Mouse (Mus musculus) limb, embryonic 11.5 days (tissue): ENCODE data around the gene Asb8. TPM values are rescaled to one million over a fixed set of nuclear protein-coding genes. Genes with fewer than 3 reads are reported as not detected.

Source experiments
- ATAC-seq: fragments of 200-750 bp; cut with Nextera tagmentation; 2 replicates; pipeline ENCODE4 v1.8.0; 2017; ENCODE audit warnings: low read depth; ENCODE audit not compliant: insufficient number of reproducible peaks, low FRiP score, low TSS enrichment
- DNase-seq: peaks from one replicate; pipeline ENCODE4 v3.0.0-alpha.2; 2015; ENCODE audit warnings: low spot score
- H3K27ac ChIP-seq: fragments of 300-500 bp; sonication (generic); replicated peaks from 2 replicates; pipeline ENCODE4 v1.5.1; 2014; ENCODE audit warnings: low read depth, mild to moderate bottlenecking, low read length
- H3K27me3 ChIP-seq: fragments of 300-500 bp; sonication (generic); 2 replicates; pipeline ENCODE4 v1.6.1; 2014; ENCODE audit warnings: mild to moderate bottlenecking, low read length, mixed read lengths; ENCODE audit not compliant: control insufficient read depth, insufficient read depth
- H3K36me3 ChIP-seq: fragments of 300-500 bp; sonication (generic); 2 replicates; pipeline ENCODE4 v1.6.1; 2014; ENCODE audit warnings: mild to moderate bottlenecking, low read length, moderate library complexity, mixed read lengths; ENCODE audit not compliant: control insufficient read depth, insufficient read depth
- H3K4me1 ChIP-seq: fragments of 300-500 bp; sonication (generic); 2 replicates; pipeline ENCODE4 v1.6.1; 2014; ENCODE audit warnings: low read length, mixed read lengths; ENCODE audit not compliant: control insufficient read depth, insufficient read depth
- H3K4me2 ChIP-seq: fragments of 300-500 bp; sonication (generic); 2 replicates; pipeline ENCODE4 v1.6.1; 2014; ENCODE audit warnings: low read depth, mild to moderate bottlenecking, moderate library complexity; ENCODE audit not compliant: severe bottlenecking
- H3K4me3 ChIP-seq: fragments of 300-500 bp; sonication (generic); 2 replicates; pipeline ENCODE4 v1.5.1; 2014; ENCODE audit warnings: low read depth, low read length
- H3K9ac ChIP-seq: fragments of 300-500 bp; sonication (generic); 2 replicates; pipeline ENCODE4 v1.6.1; 2014; ENCODE audit warnings: mild to moderate bottlenecking, low read length
- H3K9me3 ChIP-seq: fragments of 300-500 bp; sonication (generic); 2 replicates; pipeline ENCODE4 v1.6.1; 2016; ENCODE audit warnings: low read length; ENCODE audit not compliant: control insufficient read depth
- WGBS: fragments of 180-500 bp; shearing (Covaris S2); extraction: QIAGEN DNeasy Blood & Tissue Kit; methylation state at CpG from one replicate; pipeline ENCODE4 v1.1.7; 2014; 5-methylcytosine and 5-hydroxymethylcytosine counted together
- polyA plus RNA-seq: library from polyadenylated mRNA; unstranded; fragments of >200 nt; fragmentation: Nextera tagmentation; extraction: Ambion mirVana; gene quantifications from 2 replicates; pipeline ENCODE4 v1.2.1, GENCODE M21; 2014

Gene Asb8
- polyA plus RNA-seq, 1 experiment from 2014 or later: 47.2 TPM

- Histone ChIP-seq H3K4me3 (no peak overlapping the region), H3K36me3 (peaks cover 2% of the 10 kb centered on the region; the same call in 1 of the 2 replicates), H3K27me3 (no peaks in the 10 kb centered on the region), H3K9ac (no peak overlapping the region), H3K27ac (no peak overlapping the region), H3K9me3 (no peaks in the 10 kb centered on the region), H3K4me1 (0 out of 2 replicates have a peak, but pooled peaks cover 2% of the 10 kb centered on the region), H3K4me2 (no peak overlapping the region)
- 69% methylated on average over 7 of the region's 7 CpGs for WGBS
- no peak for ATAC-seq
- DNase-seq: no peak
Observed at GRCm38 (mm10) chr15:98139763-98140162, 25.7 kb downstream of the Asb8 start.

DNA sequence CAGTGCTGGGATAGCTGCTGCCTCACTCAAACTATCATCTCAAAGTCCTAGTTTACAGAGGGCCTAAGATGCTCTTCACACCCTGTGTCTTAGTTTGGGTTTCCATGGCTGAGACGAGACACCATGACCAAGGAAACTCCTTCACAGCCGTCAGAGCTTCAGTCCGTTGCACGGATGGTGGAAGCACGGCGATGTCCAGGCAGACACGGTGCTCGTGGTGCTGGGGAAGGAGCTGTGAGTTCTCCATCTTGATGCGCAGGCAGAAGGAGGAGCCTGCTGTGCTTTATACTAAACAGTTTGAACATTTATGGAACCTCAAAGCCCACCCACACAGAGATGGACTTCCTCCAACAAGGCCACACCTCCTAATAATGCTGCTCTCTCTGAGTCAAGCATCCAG lies 28.6 kb downstream of the Asb8 start:
- no peaks in the 10 kb centered on the region for H3K4me1 ChIP-seq
- no peak overlapping the region for H3K4me3 ChIP-seq
- H3K27ac ChIP-seq: no peak overlapping the region
- H3K36me3 ChIP-seq: peaks cover 6% of the 10 kb centered on the region; the same call in 1 of the 2 replicates
- ATAC-seq: no peak
- H3K27me3 ChIP-seq: no peaks in the 10 kb centered on the region
- 90% methylated on average over 9 of the region's 9 CpGs for WGBS
- no peaks in the 10 kb centered on the region for H3K9me3 ChIP-seq
- DNase-seq: no peak
- H3K9ac ChIP-seq: no peak overlapping the region
- H3K4me2 ChIP-seq: no peak overlapping the region

DNA sequence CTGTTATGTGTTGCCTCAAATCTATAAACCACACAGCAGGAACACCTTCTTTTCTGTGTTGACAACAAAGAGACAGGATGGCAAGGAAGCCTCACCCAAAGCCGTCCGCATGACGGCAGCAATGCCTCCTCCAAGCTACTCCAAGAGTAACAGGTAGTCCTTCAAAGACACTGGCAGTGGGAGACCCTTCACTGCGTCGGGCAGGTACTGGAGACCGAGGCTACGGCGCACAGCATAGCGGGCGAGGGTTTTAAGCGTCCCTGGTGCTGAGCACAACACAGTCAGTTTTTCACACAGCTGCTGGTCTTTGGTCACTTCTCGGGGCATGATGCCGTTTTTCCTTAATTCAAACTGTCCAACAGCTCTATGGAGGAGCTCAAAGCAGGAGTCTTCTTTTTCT lies 29.8 kb downstream of the Asb8 start:
- Histone ChIP-seq H3K27me3 (no peaks in the 10 kb centered on the region), H3K4me1 (no peaks in the 10 kb centered on the region), H3K36me3 (peaks cover 4% of the 10 kb centered on the region; the same call in 1 of the 2 replicates), H3K9ac (no peak overlapping the region), H3K27ac (no peak overlapping the region), H3K4me2 (no peak overlapping the region), H3K4me3 (no peak overlapping the region), H3K9me3 (no peaks in the 10 kb centered on the region)
- WGBS: 93% methylated on average over 13 of the region's 13 CpGs
- ATAC-seq (no peak), DNase-seq (no peak)

DNA sequence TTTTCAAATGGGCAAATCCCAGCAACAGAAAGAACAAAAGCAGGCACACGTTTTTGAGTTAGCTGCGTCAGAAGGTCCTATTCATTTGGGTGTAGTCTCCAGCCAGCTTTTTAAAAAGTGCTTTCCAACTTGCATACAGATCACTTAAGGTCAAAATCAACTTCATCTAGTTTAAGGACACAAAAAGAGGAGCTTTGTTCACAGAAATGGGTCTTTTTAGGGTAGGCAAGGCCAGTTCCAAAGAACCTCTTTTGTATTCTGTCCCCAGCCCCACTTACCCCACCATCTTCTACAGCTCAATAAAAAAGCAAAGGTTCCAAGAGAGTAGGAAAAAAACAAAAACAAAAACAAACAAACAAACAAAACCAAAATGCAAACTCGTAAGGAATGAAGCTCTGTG lies 30.8 kb downstream of the Asb8 start:
- ATAC-seq (no peak), DNase-seq (no peak)
- Histone ChIP-seq H3K27ac (no peak overlapping the region), H3K4me2 (no peak overlapping the region), H3K4me1 (no peaks in the 10 kb centered on the region), H3K4me3 (no peak overlapping the region), H3K27me3 (no peaks in the 10 kb centered on the region), H3K9me3 (no peaks in the 10 kb centered on the region), H3K36me3 (peaks cover 6% of the 10 kb centered on the region; the same call in 1 of the 2 replicates), H3K9ac (no peak overlapping the region)
- 88% methylated on average over 3 of the region's 3 CpGs for WGBS

GRCm38 (mm10) chr15:98134034-98134433 lies 31.4 kb downstream of the Asb8 start:
- WGBS: 95% methylated on average over 4 of the region's 4 CpGs
- H3K9me3 ChIP-seq: no peaks in the 10 kb centered on the region
- peaks cover 6% of the 10 kb centered on the region; the same call in 1 of the 2 replicates for H3K36me3 ChIP-seq
- no peak overlapping the region for H3K4me2 ChIP-seq
- no peaks in the 10 kb centered on the region for H3K4me1 ChIP-seq
- no peak overlapping the region for H3K9ac ChIP-seq
- ATAC-seq (no peak), DNase-seq (no peak)
- no peak overlapping the region for H3K4me3 ChIP-seq
- H3K27ac ChIP-seq: no peak overlapping the region
- no peaks in the 10 kb centered on the region for H3K27me3 ChIP-seq

DNA sequence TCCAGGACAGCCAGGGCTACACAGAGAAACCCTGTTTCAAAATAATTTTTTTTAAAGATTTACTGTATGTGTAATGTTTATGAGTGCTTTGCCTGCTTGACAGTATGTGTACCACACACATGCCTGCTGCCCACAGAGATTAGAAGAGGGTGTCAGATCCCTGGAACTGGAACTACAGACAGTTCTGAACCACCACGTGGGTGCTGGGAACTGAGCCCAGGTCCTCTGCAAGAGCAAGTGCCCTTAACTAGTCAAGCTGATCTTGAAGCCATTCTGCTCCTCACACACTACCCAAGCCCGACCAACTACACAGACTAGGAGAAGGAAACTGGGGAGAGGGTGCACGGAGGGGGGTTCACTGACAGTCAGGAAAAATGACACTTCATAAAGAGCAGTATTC lies 32.0 kb downstream of the Asb8 start:
- no peaks in the 10 kb centered on the region for H3K4me1 ChIP-seq
- DNase-seq: no peak
- H3K36me3 ChIP-seq: peaks cover 9% of the 10 kb centered on the region; the same call in 1 of the 2 replicates
- WGBS: 92% methylated on average over 3 of the region's 3 CpGs
- no peak for ATAC-seq
- no peak overlapping the region for H3K4me3 ChIP-seq
- no peak overlapping the region for H3K4me2 ChIP-seq
- no peaks in the 10 kb centered on the region for H3K27me3 ChIP-seq
- H3K27ac ChIP-seq: no peak overlapping the region
- no peak overlapping the region for H3K9ac ChIP-seq
- H3K9me3 ChIP-seq: no peaks in the 10 kb centered on the region

- ATAC-seq (no peak), DNase-seq (no peak)
- Histone ChIP-seq H3K4me2 (no peak overlapping the region), H3K4me1 (no peaks in the 10 kb centered on the region), H3K4me3 (no peak overlapping the region), H3K27me3 (no peaks in the 10 kb centered on the region), H3K9me3 (no peaks in the 10 kb centered on the region), H3K9ac (no peak overlapping the region), H3K27ac (no peak overlapping the region), H3K36me3 (peaks cover 9% of the 10 kb centered on the region; the same call in 1 of the 2 replicates)
- WGBS: 90% methylated on average over 15 of the region's 15 CpGs
Observed at GRCm38 (mm10) chr15:98131942-98132655, 33.3 kb downstream of the Asb8 start.

- H3K36me3 ChIP-seq: peaks cover 9% of the 10 kb centered on the region; the same call in 1 of the 2 replicates
- H3K9me3 ChIP-seq: no peaks in the 10 kb centered on the region
- H3K4me1 ChIP-seq: no peaks in the 10 kb centered on the region
- no peak overlapping the region for H3K27ac ChIP-seq
- H3K27me3 ChIP-seq: no peaks in the 10 kb centered on the region
- DNase-seq (no peak), ATAC-seq (no peak)
- no peak overlapping the region for H3K4me3 ChIP-seq
- no peak overlapping the region for H3K9ac ChIP-seq
- H3K4me2 ChIP-seq: no peak overlapping the region
- WGBS: 96% methylated on average over 7 of the region's 7 CpGs
Observed at GRCm38 (mm10) chr15:98131451-98131850, 34.0 kb downstream of the Asb8 start.

DNA sequence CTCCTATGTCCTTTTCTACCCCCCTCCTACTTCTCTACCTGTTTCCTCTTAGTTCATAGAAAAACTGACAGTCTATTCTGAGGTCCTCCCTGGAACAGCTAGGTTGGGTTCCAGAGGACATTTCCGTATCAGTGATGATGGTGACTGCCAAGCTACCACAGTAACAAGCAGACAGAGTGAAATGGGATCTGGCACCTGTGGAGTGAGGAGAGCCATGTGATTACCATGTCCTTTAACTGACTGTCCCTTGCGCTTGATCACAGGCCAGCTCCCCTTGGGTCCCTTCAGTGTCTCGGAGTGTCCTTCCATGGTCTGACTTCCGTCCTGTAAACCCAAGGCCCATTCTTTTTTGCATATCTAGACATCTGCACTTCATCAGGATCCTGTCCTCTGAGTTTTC lies 34.4 kb downstream of the Asb8 start:
- 92% methylated on average over 4 of the region's 4 CpGs for WGBS
- ATAC-seq (no peak), DNase-seq (no peak)
- no peak overlapping the region for H3K27ac ChIP-seq
- H3K9ac ChIP-seq: no peak overlapping the region
- H3K36me3 ChIP-seq: peaks cover 13% of the 10 kb centered on the region
- H3K4me1 ChIP-seq: no peaks in the 10 kb centered on the region
- H3K27me3 ChIP-seq: no peaks in the 10 kb centered on the region
- no peaks in the 10 kb centered on the region for H3K9me3 ChIP-seq
- no peak overlapping the region for H3K4me2 ChIP-seq
- no peak overlapping the region for H3K4me3 ChIP-seq
